Mouse (Mus musculus): ENCODE results near the gene Ahdc1. TPM values are rescaled to one million over a fixed set of nuclear protein-coding genes. Genes with fewer than 3 reads are reported as not detected.

The Ahdc1 gene
- total and polyA plus RNA-seq, 3 experiments: 1.6 to 19.9 (median 8.4) TPM

DNA sequence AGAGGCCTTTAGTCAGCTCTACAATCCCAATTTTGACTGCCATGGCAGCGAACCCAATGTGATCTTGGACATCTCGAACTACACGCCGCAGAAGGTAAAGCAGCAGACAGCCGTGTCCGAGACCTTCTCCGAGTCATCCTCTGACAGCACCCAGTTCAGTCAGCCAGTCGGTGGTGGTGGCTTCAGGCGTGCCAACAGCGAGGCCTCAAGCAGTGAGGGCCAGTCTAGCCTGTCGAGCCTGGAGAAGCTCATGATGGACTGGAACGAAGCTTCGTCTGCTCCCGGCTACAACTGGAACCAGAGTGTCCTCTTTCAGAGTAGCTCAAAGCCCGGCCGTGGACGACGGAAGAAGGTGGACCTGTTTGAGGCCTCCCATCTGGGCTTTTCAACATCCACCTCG lies 53.7 kb downstream of the Ahdc1 start:
- dilution Hi-C loops (cut with MboI; ENCODE audit: extremely low pct_ligation_motif_present, extremely low pct_unique_long_range_greater_than_20kb, low sequenced_read_pairs) (no loop called here), in situ Hi-C loops (cut with MboI; ENCODE audit: low pct_ligation_motif_present, low pct_unique_long_range_greater_than_20kb, low sequenced_read_pairs) (no loop called here)
- H3K36me3 ChIP-seq (replicated peaks in 1 of 2; ENCODE audit: control insufficient read depth in 1 of 2, insufficient read depth in 1 of 2, low read length in 1 of 2): peaks cover 53 to 88% of the 10 kb centered on the region in 2 experiments
- TF ChIP-seq HCFC1 (IDR thresholded peaks at IDR 0.05; ENCODE audit: low read depth, low read length) (no peak), NELFE (IDR thresholded peaks at IDR 0.05; ENCODE audit: low read depth, low read length) (no peak), MAFK (IDR thresholded peaks at IDR 0.05; ENCODE audit: insufficient replicate concordance, low read length) (no peak), SMC3 (IDR thresholded peaks at IDR 0.05; ENCODE audit: low read depth, low read length) (no peak), TCF12 (IDR thresholded peaks at IDR 0.05; ENCODE audit: low read depth, low read length) (no peak), ZMIZ1 (IDR thresholded peaks at IDR 0.05; ENCODE audit: low read depth, low read length) (no peak), RAD21 (IDR thresholded peaks at IDR 0.05; ENCODE audit: low read depth, low read length) (no peak), PAX5 (IDR thresholded peaks at IDR 0.05; ENCODE audit: low read length) (no peak), TBP (conservative IDR thresholded peaks at IDR 0.05; ENCODE audit: low read depth, low read length) (no peak), SIN3A (IDR thresholded peaks at IDR 0.05; ENCODE audit: low read length) (no peak), CHD2 (IDR thresholded peaks at IDR 0.05; ENCODE audit: low read length) (no peak), ELF1 (IDR thresholded peaks at IDR 0.05; ENCODE audit: low read depth, low read length) (no peak), POLR2AphosphoS2 (IDR thresholded peaks at IDR 0.05; ENCODE audit: low read depth, low read length) (no peak), POLR2A (IDR thresholded peaks at IDR 0.05; ENCODE audit: low read depth, low read length) (no peak), ZKSCAN1 (IDR thresholded peaks at IDR 0.05; ENCODE audit: borderline replicate concordance, low read depth, low read length) (no peak), UBTF (IDR thresholded peaks at IDR 0.05; ENCODE audit: low read depth, low read length) (no peak), BHLHE40 (IDR thresholded peaks at IDR 0.05; ENCODE audit: low read depth, low read length) (no peak), NRF1 (IDR thresholded peaks at IDR 0.05; ENCODE audit: low read depth, low read length) (no peak)
- H3K27ac ChIP-seq (ENCODE audit: insufficient read depth, low read depth): no peak overlapping the region
- no peak overlapping the region for H3K4me2 ChIP-seq (ENCODE audit: insufficient read depth, low read depth, poor library complexity, severe bottlenecking)
- H3K79me2 ChIP-seq (replicated peaks; ENCODE audit: control insufficient read depth, extremely low read depth, insufficient read depth, poor library complexity, severe bottlenecking): no peaks in the 10 kb centered on the region
- no peaks in the 10 kb centered on the region for H3K9me3 ChIP-seq (replicated peaks; ENCODE audit: low read length)
- no peaks in the 10 kb centered on the region for H3K27me3 ChIP-seq (replicated peaks)
- DNase-seq (ENCODE audit: extremely low read depth): no peak
- H3K9ac ChIP-seq (ENCODE audit: insufficient read depth, low read depth): no peak overlapping the region
- no peak overlapping the region for H3K4me3 ChIP-seq (replicated peaks in 1 of 3; ENCODE audit: low read depth in 2 of 3, low read length in 2 of 3, poor library complexity in 1 of 3)
- peaks cover 0 to 21% of the 10 kb centered on the region in 2 experiments; a peak in 2 of 4 replicates for H3K4me1 ChIP-seq (ENCODE audit: control insufficient read depth in 1 of 2, insufficient read depth in 2 of 2)

DNA sequence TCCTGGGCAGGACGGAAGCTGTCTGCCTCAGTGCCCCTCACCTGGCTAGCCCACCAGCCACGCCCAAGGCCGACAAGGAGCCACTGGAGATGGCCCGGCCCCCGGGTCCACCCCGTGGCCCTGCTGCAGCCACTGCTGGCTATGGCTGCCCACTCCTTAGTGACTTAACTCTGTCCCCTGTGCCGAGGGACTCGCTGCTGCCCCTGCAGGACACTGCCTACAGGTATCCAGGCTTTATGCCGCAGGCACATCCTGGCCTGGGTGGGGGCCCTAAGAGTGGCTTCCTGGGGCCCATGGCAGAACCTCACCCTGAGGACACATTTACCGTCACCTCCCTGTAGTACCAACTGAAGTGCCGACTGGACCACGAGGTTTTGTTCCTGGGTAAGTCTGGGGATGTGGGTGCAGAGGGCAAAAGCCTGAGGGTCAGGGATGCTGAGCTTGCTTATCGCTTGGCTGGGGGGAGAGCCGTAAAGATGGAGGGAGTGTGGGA lies 54.9 kb downstream of the Ahdc1 start:
- Histone ChIP-seq H3K79me2 (replicated peaks; ENCODE audit: control insufficient read depth, extremely low read depth, insufficient read depth, poor library complexity, severe bottlenecking) (no peaks in the 10 kb centered on the region), H3K4me2 (ENCODE audit: insufficient read depth, low read depth, poor library complexity, severe bottlenecking) (no peak overlapping the region), H3K9ac (ENCODE audit: insufficient read depth, low read depth) (no peak overlapping the region), H3K27me3 (replicated peaks) (no peaks in the 10 kb centered on the region), H3K4me1 (ENCODE audit: control insufficient read depth in 1 of 2, insufficient read depth in 2 of 2) (peaks cover 0 to 21% of the 10 kb centered on the region in 2 experiments; a peak in 2 of 4 replicates), H3K36me3 (replicated peaks in 1 of 2; ENCODE audit: control insufficient read depth in 1 of 2, insufficient read depth in 1 of 2, low read length in 1 of 2) (peaks cover 49 to 87% of the 10 kb centered on the region in 2 experiments), H3K4me3 (replicated peaks in 1 of 3; ENCODE audit: low read depth in 2 of 3, low read length in 2 of 3, poor library complexity in 1 of 3) (no peak overlapping the region), H3K27ac (ENCODE audit: insufficient read depth, low read depth) (no peak overlapping the region), H3K9me3 (replicated peaks; ENCODE audit: low read length) (no peaks in the 10 kb centered on the region)
- in situ Hi-C loops (cut with MboI; ENCODE audit: low pct_ligation_motif_present, low pct_unique_long_range_greater_than_20kb, low sequenced_read_pairs): no loop called here
- DNase-seq (ENCODE audit: extremely low read depth): no peak
- TF ChIP-seq HCFC1 (IDR thresholded peaks at IDR 0.05; ENCODE audit: low read depth, low read length): no peak
- TF ChIP-seq CTCF (conservative IDR thresholded peaks at IDR 0.05 in 1 of 2, IDR thresholded peaks at IDR 0.05 in 1 of 2; ENCODE audit: low read depth in 2 of 2, low read length in 2 of 2): peak in 1 of 2 experiments; percentile 21; a peak in 1 of 4 replicates
- TF ChIP-seq TBP (conservative IDR thresholded peaks at IDR 0.05; ENCODE audit: low read depth, low read length): no peak
- dilution Hi-C loops (cut with MboI; ENCODE audit: extremely low pct_ligation_motif_present, extremely low pct_unique_long_range_greater_than_20kb, low sequenced_read_pairs): no loop called here
